Mouse (Mus musculus) kidney, postnatal 0 days (tissue): Measurements from ENCODE around the gene Loxl1. TPM values are rescaled to one million over a fixed set of nuclear protein-coding genes. Genes with fewer than 3 reads are reported as not detected.
A peak's percentile ranks its signal among the peaks of the same experiment; 100 is the strongest.

Source experiments
- ATAC-seq: fragments of 200-750 bp; cut with Nextera tagmentation; replicated peaks from 2 replicates; pipeline ENCODE4 v1.8.0; 2017; ENCODE audit warnings: low read depth, moderate number of reproducible peaks, moderate TSS enrichment, moderate library complexity; ENCODE audit not compliant: low FRiP score
- DNase-seq: peaks from one replicate; pipeline ENCODE4 v3.0.0-alpha.2; 2016; ENCODE audit warnings: low spot score
- H3K27ac ChIP-seq: fragments of 300-500 bp; sonication (generic); 2 replicates; pipeline ENCODE4 v1.5.1; 2014; ENCODE audit warnings: mild to moderate bottlenecking
- H3K27me3 ChIP-seq: fragments of 300-500 bp; sonication (generic); 2 replicates; pipeline ENCODE4 v1.6.1; 2014; ENCODE audit warnings: low read length, mixed read lengths; ENCODE audit not compliant: insufficient read depth
- H3K36me3 ChIP-seq: fragments of 300-500 bp; sonication (generic); 2 replicates; pipeline ENCODE4 v1.6.1; 2014; ENCODE audit warnings: low read length, mixed read lengths; ENCODE audit not compliant: insufficient read depth
- H3K4me1 ChIP-seq: fragments of 300-500 bp; sonication (generic); replicated peaks from 2 replicates; pipeline ENCODE4 v1.6.1; 2014; ENCODE audit warnings: antibody characterized with exemption, low read length, mixed read lengths; ENCODE audit not compliant: insufficient read depth
- H3K4me2 ChIP-seq: fragments of 300-500 bp; sonication (generic); 2 replicates; pipeline ENCODE4 v1.6.1; 2014; ENCODE audit warnings: mild to moderate bottlenecking, low read length, moderate library complexity, mixed read lengths
- H3K4me3 ChIP-seq: fragments of 300-500 bp; sonication (generic); replicated peaks from 2 replicates; pipeline ENCODE4 v1.5.1; 2014; ENCODE audit warnings: low read depth, low read length
- H3K9ac ChIP-seq: fragments of 300-500 bp; sonication (generic); 2 replicates; pipeline ENCODE4 v1.6.1; 2014; ENCODE audit warnings: low read depth, low read length
- H3K9me3 ChIP-seq: fragments of 300-500 bp; sonication (generic); replicated peaks from 2 replicates; pipeline ENCODE4 v1.6.1; 2016; ENCODE audit warnings: low read length, inconsistent platforms, mixed read lengths
- CTCF ChIP-seq: IDR thresholded peaks from 2 replicates; pipeline ENCODE4 v1.5.1; 2016; ENCODE audit warnings: antibody characterized with exemption, low read depth, mild to moderate bottlenecking, moderate library complexity
- WGBS: fragments of 180-500 bp; shearing (Covaris S2); extraction: QIAGEN DNeasy Blood & Tissue Kit; methylation state at CpG from one replicate; pipeline ENCODE4 v1.1.7; 2014; 5-methylcytosine and 5-hydroxymethylcytosine counted together
- polyA plus RNA-seq: library from polyadenylated mRNA; unstranded; fragments of >200 nt; fragmentation: Nextera tagmentation; extraction: Ambion mirVana; gene quantifications from 2 replicates; pipeline ENCODE4 v1.2.1, GENCODE M21; 2015

The Loxl1 gene
- polyA plus RNA-seq, 1 experiment from 2014 or later = 62.2 TPM

DNA sequence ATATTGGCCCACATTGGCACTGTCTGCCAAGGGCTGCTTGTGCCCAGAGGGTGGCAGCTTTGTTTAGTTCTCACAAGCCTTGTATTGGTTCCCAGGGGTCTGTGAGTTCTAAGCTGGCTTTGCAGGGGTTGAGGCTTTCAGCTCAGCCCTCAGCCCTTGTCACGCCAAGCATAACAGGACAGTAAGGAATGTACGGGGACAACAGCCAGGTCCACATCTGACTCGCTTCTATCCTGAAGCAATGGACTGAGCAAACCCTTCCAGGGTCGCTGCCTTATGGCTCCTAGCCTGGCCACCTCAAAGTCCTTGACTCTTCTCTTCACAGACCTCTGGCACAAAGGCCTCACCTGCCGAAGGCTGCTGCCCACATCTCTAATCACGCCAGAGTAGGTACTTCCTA is 34.8 kb upstream of the Loxl1 start:
- WGBS = 84% methylated on average over 6 of the region's 6 CpGs
- no peak for TF ChIP-seq CTCF
- ATAC-seq = no peak

DNA sequence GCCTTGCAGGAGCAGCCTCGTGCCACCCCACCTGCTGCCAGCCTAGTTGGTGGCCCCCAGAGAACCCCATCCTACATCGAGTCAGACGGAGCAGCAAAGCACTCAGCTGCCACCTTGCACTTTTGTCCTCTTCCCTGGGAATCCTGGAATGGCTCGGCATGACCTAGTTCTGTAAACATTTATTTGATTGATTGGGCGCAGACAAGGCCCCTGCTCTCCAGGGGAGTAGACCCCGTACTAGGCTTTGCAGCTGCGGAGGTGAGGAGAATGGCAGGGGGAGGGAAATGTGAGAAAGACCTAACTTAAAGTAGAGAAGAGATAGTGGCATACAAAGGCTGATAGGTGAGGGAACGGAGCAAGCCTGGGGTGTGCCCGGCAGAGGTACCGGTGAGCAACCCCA is 33.5 kb upstream of the Loxl1 start:
- DNase-seq (peak; percentile 27), ATAC-seq (no peak)
- no peaks in the 10 kb centered on the region for H3K27me3 ChIP-seq
- no peak overlapping the region for H3K27ac ChIP-seq
- H3K9me3 ChIP-seq = no peaks in the 10 kb centered on the region
- 31% methylated on average over 10 of the region's 10 CpGs for WGBS
- no peaks in the 10 kb centered on the region for H3K36me3 ChIP-seq
- TF ChIP-seq CTCF = no peak
- H3K4me2 ChIP-seq = no peak overlapping the region
- no peak overlapping the region for H3K4me3 ChIP-seq
- H3K9ac ChIP-seq = no peak overlapping the region
- no peaks in the 10 kb centered on the region for H3K4me1 ChIP-seq

More for the DNA sequence above, 34.8 kb upstream of the Loxl1 start:
- H3K27me3 ChIP-seq = no peaks in the 10 kb centered on the region
- no peak overlapping the region for H3K9ac ChIP-seq
- no peak overlapping the region for H3K4me2 ChIP-seq
- H3K36me3 ChIP-seq = no peaks in the 10 kb centered on the region
- H3K4me3 ChIP-seq = no peak overlapping the region
- no peak for DNase-seq
- no peak overlapping the region for H3K27ac ChIP-seq
- H3K4me1 ChIP-seq = no peaks in the 10 kb centered on the region
- H3K9me3 ChIP-seq = no peaks in the 10 kb centered on the region

DNA sequence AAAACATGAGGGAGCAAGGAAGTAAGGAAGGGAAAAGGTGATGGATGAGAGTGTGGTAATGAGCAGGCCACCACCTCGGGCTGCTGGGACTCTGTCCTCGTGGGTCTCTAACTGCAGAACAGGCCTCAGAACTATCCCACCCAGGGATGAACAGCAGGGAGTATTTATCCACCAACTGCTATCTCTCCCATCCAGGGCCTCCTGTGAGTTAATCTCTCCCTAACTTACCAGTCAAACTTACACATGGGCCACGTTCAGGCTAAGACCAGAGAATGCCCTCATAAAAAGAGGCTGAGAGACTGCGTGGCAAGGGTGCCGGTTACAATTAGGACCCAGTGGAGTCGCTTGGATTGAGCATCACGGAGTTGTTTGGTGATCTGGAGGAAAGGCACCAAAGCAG is 33.0 kb upstream of the Loxl1 start:
- H3K36me3 ChIP-seq = no peaks in the 10 kb centered on the region

DNA sequence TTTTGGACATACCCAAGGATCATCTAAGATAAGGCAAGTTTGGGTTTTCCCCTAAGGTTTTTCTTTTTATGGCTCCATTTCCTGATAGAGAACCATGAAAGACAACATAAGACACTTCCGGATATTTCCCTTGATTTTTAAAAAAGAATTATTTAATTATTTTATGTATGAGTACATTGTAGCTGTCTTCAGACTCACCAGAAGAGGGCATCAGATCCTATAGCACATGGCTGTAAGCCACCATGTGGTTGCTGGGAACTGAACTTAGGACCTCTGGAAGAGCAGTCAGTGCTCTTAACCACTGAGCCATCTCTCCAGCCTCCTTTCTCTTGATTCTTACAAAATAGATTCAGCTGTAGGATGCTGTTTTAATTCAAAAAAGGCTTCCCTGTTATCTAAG is 28.8 kb upstream of the Loxl1 start:
- H3K4me1 ChIP-seq = no peaks in the 10 kb centered on the region
- no peak for ATAC-seq
- no peak; the same call in 1 of the 2 replicates for TF ChIP-seq CTCF
- H3K27me3 ChIP-seq = no peaks in the 10 kb centered on the region
- H3K36me3 ChIP-seq = no peaks in the 10 kb centered on the region
- H3K9me3 ChIP-seq = no peaks in the 10 kb centered on the region
- no peak overlapping the region for H3K4me3 ChIP-seq
- 82% methylated on average over 1 of the region's 1 CpGs for WGBS
- DNase-seq = no peak
- no peak overlapping the region for H3K27ac ChIP-seq
- H3K4me2 ChIP-seq = no peak overlapping the region
- no peak overlapping the region for H3K9ac ChIP-seq

More for the DNA sequence above, 33.0 kb upstream of the Loxl1 start:
- ATAC-seq = no peak
- Histone ChIP-seq H3K4me3 (no peak overlapping the region), H3K27ac (no peak overlapping the region), H3K9me3 (no peaks in the 10 kb centered on the region), H3K9ac (no peak overlapping the region), H3K4me2 (no peak overlapping the region), H3K4me1 (no peaks in the 10 kb centered on the region), H3K27me3 (no peaks in the 10 kb centered on the region)
- no peak for TF ChIP-seq CTCF
- no peak for DNase-seq
- 59% methylated on average over 7 of the region's 7 CpGs for whole genome bisulfite sequencing

DNA sequence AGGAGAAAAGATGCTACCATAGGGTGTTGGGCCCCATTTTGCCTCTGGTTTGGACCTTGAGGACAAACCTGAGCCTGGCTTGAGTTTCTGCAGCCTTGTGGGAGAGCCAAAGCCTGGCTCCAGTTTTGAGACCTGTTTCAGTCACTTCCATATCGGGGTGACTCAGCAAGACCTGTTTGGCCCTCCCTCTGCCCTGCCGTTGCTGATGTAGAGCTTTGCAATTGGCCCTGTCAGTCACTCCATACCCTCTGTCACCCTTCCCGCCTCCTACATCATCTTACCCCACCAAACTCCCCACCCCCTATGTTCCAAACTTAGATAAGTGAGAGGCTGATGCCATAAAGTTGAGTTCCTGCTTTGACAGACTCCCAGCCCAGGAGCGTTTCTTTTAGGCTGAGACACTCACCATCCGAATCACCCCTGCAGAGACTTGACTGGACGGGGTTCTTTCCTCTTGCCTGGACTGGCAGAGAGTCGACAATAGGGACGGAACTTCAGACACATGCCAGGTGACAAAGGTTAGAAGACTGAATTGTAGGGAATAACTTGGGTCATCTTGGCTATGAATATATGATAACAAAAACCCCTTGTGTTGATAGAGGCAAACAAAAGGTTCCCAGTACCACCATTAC is 23.8 kb upstream of the Loxl1 start:
- no peaks in the 10 kb centered on the region for H3K36me3 ChIP-seq
- no peaks in the 10 kb centered on the region for H3K4me1 ChIP-seq
- TF ChIP-seq CTCF = no peak
- WGBS = 66% methylated on average over 8 of the region's 8 CpGs
- H3K27me3 ChIP-seq = no peaks in the 10 kb centered on the region
- no peaks in the 10 kb centered on the region for H3K9me3 ChIP-seq
- H3K9ac ChIP-seq = no peak overlapping the region
- no peak overlapping the region for H3K4me3 ChIP-seq
- no peak overlapping the region for H3K27ac ChIP-seq
- H3K4me2 ChIP-seq = no peak overlapping the region
- ATAC-seq (no peak), DNase-seq (no peak)

DNA sequence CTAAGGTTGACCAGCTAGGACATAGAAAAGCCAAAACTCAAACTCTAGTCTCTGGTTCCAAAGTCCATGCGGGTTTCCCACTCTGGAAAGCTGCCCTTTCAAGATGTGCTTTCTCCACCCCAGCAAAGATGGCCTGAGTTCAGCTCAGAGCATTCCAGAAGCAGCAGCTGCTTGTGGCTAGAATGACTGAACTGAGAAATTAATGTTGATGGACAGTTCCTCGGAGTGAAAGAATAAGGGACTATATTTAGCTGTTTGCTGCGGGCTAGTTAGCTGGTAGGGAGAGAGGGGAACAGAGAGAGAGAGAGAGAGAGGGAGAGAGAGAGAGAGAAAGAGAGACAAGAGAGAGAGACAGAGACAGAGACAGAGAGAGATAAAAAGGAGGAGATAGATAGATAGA is 18.3 kb upstream of the Loxl1 start:
- no peak overlapping the region for H3K9ac ChIP-seq
- ATAC-seq (no peak), DNase-seq (no peak)
- no peaks in the 10 kb centered on the region for H3K36me3 ChIP-seq
- WGBS = 52% methylated on average over 3 of the region's 3 CpGs
- H3K4me2 ChIP-seq = no peak overlapping the region
- no peaks in the 10 kb centered on the region for H3K9me3 ChIP-seq
- H3K4me1 ChIP-seq = no peaks in the 10 kb centered on the region
- no peaks in the 10 kb centered on the region for H3K27me3 ChIP-seq
- no peak overlapping the region for H3K27ac ChIP-seq
- no peak overlapping the region for H3K4me3 ChIP-seq
- no peak for TF ChIP-seq CTCF

DNA sequence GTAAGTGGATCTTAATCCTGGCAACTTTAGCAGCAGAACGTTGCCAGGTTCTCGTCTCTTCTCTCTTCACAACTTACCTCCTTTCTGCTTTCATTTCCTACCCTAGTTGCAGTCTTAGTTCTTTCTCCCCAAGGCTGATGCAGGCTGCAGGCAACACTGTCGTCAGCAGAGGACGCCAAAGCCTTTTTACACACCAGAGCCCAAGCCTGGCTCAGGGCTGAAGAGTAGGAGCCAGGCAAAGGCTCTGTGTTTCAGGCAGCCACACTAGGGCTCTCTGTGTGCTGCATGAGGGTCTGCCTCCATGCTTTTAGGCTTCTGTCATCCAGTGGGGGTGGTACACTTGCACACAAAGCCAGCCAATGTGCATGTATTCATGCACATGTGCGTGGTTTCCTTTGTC is 17.3 kb upstream of the Loxl1 start:
- TF ChIP-seq CTCF = peak; percentile 86
- Histone ChIP-seq H3K4me2 (no peak overlapping the region), H3K36me3 (no peaks in the 10 kb centered on the region), H3K4me3 (no peak overlapping the region), H3K9ac (no peak overlapping the region), H3K27me3 (no peaks in the 10 kb centered on the region), H3K4me1 (no peaks in the 10 kb centered on the region), H3K27ac (no peak overlapping the region), H3K9me3 (no peaks in the 10 kb centered on the region)
- DNase-seq (peak; percentile 78), ATAC-seq (no peak)
- WGBS = 24% methylated on average over 5 of the region's 5 CpGs
